Comparison of ENCODE assay signal across 22 mouse cellular contexts in the genomic region with DNA sequence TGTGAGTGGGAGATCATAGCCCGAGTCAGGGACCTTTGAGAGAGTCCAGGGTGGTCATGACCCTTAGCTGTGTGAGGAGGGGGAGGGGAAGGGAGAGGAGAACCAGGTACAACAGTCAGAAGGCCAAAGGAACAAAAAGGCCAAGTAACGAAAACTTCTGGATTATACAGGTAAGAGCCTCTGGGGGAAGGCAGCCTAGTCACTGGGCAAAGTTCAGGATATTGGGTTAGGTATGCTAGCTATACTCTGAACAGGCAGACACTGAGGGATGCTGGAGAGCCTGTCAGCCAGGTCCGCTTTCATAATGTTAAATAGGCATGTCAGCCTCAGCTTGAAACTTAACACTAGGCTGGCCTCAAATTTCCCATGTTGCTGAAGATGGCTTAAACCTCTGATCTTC.
"Had no signal": no experiment of that assay in that cellular context is flagged by ENCODE, and none has a peak within 500 bp of the region (broad histone marks: within the 10 kb centered on the region; RNA-seq: fewer than 3 reads in every experiment).

No protein-coding gene starts in this region.

- H3K27me3 ChIP-seq: heart, embryonic 13.5 days; heart, embryonic 15.5 days; hindbrain, embryonic 13.5 days; hindbrain, embryonic 15.5 days; intestine, embryonic 15.5 days; limb, embryonic 13.5 days; limb, embryonic 15.5 days; liver, embryonic 12.5 days had no signal

- DNase-seq: forebrain, postnatal 0 days; gastrocnemius, postnatal 14 days; gastrocnemius, postnatal 36 days; heart, adult 11 months; heart, adult 2 months; heart, postnatal 14 days; heart, postnatal 36 days; left cerebral cortex, postnatal 4 days had no signal

- H3K9ac ChIP-seq: forebrain, postnatal 0 days; heart, embryonic 13.5 days; heart, embryonic 15.5 days; hindbrain, embryonic 13.5 days; hindbrain, embryonic 15.5 days; intestine, embryonic 15.5 days; limb, embryonic 13.5 days; limb, embryonic 15.5 days; liver, embryonic 12.5 days; liver, embryonic 14.5 days had no signal

- ATAC-seq: forebrain, postnatal 0 days; hindbrain, postnatal 0 days; intestine, embryonic 15.5 days; intestine, postnatal 0 days; liver, embryonic 12.5 days had no signal

- H3K4me2 ChIP-seq: heart, embryonic 11.5 days; heart, embryonic 13.5 days; heart, embryonic 15.5 days; hindbrain, embryonic 13.5 days; hindbrain, embryonic 15.5 days; intestine, embryonic 15.5 days; limb, embryonic 13.5 days; limb, embryonic 15.5 days; liver, embryonic 12.5 days had no signal

- H3K9me3 ChIP-seq: heart, embryonic 13.5 days; heart, embryonic 15.5 days; hindbrain, embryonic 13.5 days; hindbrain, embryonic 15.5 days; intestine, embryonic 15.5 days; limb, embryonic 13.5 days; limb, embryonic 15.5 days; liver, embryonic 12.5 days had no signal

- H3K4me1 ChIP-seq: heart, embryonic 13.5 days; heart, embryonic 15.5 days; hindbrain, embryonic 13.5 days; hindbrain, embryonic 15.5 days; intestine, embryonic 15.5 days; limb, embryonic 13.5 days; limb, embryonic 15.5 days had no signal

- H3K4me3 ChIP-seq: heart, adult 2 months; heart, embryonic 13.5 days; heart, embryonic 15.5 days; hindbrain, embryonic 13.5 days; hindbrain, embryonic 15.5 days; intestine, embryonic 15.5 days; layer of hippocampus, adult 2 months; left cerebral cortex, adult 2 months; limb, embryonic 13.5 days; limb, embryonic 15.5 days; liver, embryonic 12.5 days had no signal

- H3K36me3 ChIP-seq: heart, embryonic 13.5 days; heart, embryonic 15.5 days; hindbrain, embryonic 13.5 days; hindbrain, embryonic 15.5 days; intestine, embryonic 15.5 days; limb, embryonic 13.5 days; limb, embryonic 15.5 days; liver, embryonic 12.5 days had no signal

- H3K27ac ChIP-seq: heart, adult 2 months; heart, embryonic 13.5 days; heart, embryonic 15.5 days; hindbrain, embryonic 13.5 days; hindbrain, embryonic 15.5 days; hindbrain, postnatal 0 days; intestine, embryonic 15.5 days; layer of hippocampus, adult 2 months; left cerebral cortex, adult 2 months; limb, embryonic 13.5 days; limb, embryonic 15.5 days; liver, embryonic 12.5 days; liver, embryonic 14.5 days had no signal
